Mouse (Mus musculus): Measurements from ENCODE around the gene Acad8. TPM values are rescaled to one million over a fixed set of nuclear protein-coding genes. Genes with fewer than 3 reads are reported as not detected.

Acad8 gene
- total RNA-seq, 2 experiments from 2014 or later, result 72.0 to 73.2 TPM

GRCm38 (mm10) chr9:26985668-26986277, 13.6 kb downstream of the Acad8 start:
- no peak for DNase-seq (ENCODE audit: low spot score in 2 of 2)

- no peak for DNase-seq (ENCODE audit: low spot score in 2 of 2)
Observed at GRCm38 (mm10) chr9:26985090-26985613, 14.2 kb downstream of the Acad8 start.

- DNase-seq (ENCODE audit: low spot score in 2 of 2), result no peak
Observed at GRCm38 (mm10) chr9:26978776-26979175, 20.6 kb downstream of the Acad8 start.

- no peak for DNase-seq (ENCODE audit: low spot score in 2 of 2)
Observed at GRCm38 (mm10) chr9:26977754-26978153, 21.6 kb downstream of the Acad8 start.

GRCm38 (mm10) chr9:26947790-26948189, 51.6 kb downstream of the Acad8 start:
- DNase-seq (ENCODE audit: low spot score in 2 of 2), result no peak

GRCm38 (mm10) chr9:26924146-26924545, 75.2 kb downstream of the Acad8 start:
- DNase-seq (ENCODE audit: low spot score in 2 of 2), result peak in 1 of 2 experiments; percentile 10

Other genes with a start within 250 kb of the Acad8 start
- 1 to 10 TPM; 5.0 to 8.8 TPM for gene Glb1l2, start 193.1 kb downstream of the Acad8 start, total RNA-seq (2021)
- gene Glb1l3, start 138.7 kb downstream of the Acad8 start, total RNA-seq (2021), result under 1 TPM; 0.68 to 0.70 TPM
- not detected for gene Gm1110, start 76.5 kb downstream of the Acad8 start, total RNA-seq (2021)
- 10 to 100 TPM; 69.8 to 75.3 TPM for gene Thyn1, start 144 bp upstream of the Acad8 start, total RNA-seq (2021)
- 10 to 100 TPM; 44.3 to 45.0 TPM for gene Vps26b, start 30.5 kb upstream of the Acad8 start, total RNA-seq (2021)
- gene Ncapd3, start 30.6 kb upstream of the Acad8 start, total RNA-seq (2021), result 10 to 100 TPM; 29.8 to 30.4 TPM
- 10 to 100 TPM; 42.3 to 42.7 TPM for gene Jam3, start 155.9 kb upstream of the Acad8 start, total RNA-seq (2021)